Mouse (Mus musculus) liver, adult (tissue): ENCODE measurements at regions not wholly inside any gene's neighbourhood (a gene's known extent, or its start where the extent isn't known, plus 50 kb on each side); places are given as distances from the start of the nearest gene placed in this dataset.

Experiments
- GATA4 ChIP-seq: IDR thresholded peaks from 2 replicates; pipeline ENCODE4 v1.6.1; 2014; ENCODE audit warnings: mild to moderate bottlenecking, low read length; ENCODE audit not compliant: insufficient replicate concordance

GRCm38 (mm10) chr2:144123395-144124034, 90.7 kb downstream of the Banf2 start:
- no peak for TF ChIP-seq GATA4

- no peak for TF ChIP-seq GATA4
Measured at GRCm38 (mm10) chr2:144127082-144128037, 94.5 kb downstream of the Banf2 start.

DNA sequence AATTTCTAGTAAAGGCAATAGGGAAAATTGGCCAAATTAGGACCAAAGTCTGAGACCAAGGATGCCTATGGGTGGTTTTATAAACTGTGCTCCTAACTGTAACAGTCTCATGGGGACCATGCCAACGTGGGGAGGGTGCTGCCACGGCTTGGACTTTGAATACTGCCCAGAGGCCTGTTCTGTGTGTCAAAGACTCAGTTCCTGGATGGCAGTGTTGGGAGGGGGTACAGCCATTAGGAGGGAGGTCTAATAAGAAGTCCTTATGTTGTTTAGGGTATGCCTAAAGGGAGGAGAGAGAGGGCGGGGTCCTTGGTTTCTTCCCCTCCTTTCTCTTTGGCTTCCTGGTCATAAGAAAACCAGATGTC, 95.2 kb downstream of the Banf2 start:
- no peak for TF ChIP-seq GATA4

DNA sequence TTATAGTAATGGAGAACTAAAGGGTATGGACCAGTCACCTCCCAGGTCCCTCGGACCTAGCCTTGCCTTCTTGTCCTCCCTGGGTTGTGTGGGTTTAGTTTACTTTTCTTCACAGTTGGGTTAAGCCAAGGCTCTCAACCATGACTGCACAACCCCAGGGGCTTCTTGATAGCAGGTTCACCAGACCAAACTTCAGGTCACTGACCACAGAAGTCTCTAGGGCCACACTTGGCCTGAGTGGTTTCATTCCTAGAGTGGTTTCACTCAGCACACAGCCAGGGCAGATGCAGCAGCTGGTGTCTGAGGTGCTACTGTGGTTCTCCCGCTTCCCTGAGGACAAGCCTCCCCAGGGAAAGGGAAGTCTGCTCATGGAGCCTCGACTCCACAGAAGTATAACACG, 95.7 kb downstream of the Banf2 start:
- TF ChIP-seq GATA4: no peak

GRCm38 (mm10) chr2:144133806-144134574, 101.1 kb downstream of the Banf2 start:
- TF ChIP-seq GATA4: no peak

DNA sequence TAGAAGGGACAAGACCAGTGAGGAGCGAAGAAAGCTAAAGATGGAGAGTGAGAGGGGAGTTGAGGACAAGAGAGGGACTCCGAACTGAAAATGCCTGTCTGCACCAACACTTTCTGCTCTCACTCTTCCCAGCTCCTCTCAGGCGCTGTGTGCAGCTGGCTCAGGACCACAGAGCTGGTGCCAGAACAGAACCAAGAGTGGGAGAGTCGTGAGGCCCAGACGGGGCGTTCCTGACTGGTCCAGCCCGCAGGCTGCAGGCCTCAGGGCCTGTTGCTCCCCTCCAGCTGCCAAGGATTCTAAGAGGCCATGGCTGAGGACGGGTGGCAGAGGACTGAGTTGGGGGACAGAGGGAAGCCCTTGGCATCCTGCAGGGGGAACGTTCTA, 101.7 kb downstream of the Banf2 start:
- no peak for TF ChIP-seq GATA4

DNA sequence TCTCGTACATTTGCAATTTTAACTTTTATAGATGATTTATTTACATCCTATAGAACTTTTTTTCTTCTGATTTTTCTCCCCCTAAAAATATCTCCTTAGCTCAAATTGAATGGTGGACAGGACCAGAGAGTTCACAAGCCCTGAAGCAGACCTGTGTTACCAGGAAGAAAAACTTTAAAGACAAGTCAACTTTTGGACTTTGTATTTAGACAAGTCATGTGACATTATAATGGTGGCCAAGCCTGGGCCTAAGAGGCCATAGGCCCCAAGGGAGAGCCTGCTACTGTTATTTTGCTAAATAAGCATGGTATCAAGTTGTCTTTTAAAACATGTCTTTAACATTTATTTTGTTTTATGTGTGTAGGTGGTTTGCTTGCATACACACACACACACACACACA, 102.7 kb downstream of the Banf2 start:
- TF ChIP-seq GATA4: no peak

DNA sequence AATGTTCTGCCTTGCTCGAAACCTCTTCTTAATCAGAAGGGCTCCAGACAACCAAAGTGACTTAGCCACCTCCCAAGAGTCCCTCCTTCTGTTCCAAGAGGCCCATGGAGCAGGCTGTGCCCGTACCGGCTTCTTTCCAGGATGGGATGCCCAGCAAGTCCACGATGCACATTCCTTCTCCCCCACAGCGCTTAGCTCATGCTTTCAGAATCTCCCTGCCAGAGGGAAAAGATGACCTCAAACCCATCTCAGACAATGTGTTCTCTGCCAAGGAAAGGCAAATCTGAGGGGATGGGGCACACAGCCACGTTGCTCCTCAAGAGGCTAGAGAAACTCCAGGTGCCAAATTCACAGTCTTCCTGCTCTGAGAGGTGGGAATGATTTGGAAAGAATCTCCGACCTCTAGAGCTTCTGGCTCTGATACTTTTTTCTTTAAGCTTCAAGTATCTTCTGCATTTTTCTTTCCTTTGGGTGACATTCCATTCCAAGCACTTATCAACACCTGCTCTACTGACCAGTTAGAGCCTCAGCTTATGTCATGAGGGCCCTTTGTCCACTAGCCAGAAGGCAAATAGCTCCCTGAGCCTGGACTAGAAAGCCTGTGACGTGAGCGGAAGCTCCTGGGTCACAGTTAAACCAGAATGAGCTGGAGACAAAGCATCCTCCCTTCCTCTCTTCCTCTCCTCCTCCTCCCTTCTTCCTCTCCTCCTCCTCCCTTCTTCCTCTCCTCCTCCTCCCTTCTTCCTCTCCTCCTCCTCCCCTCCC, 110.9 kb downstream of the Banf2 start:
- TF ChIP-seq GATA4: no peak

DNA sequence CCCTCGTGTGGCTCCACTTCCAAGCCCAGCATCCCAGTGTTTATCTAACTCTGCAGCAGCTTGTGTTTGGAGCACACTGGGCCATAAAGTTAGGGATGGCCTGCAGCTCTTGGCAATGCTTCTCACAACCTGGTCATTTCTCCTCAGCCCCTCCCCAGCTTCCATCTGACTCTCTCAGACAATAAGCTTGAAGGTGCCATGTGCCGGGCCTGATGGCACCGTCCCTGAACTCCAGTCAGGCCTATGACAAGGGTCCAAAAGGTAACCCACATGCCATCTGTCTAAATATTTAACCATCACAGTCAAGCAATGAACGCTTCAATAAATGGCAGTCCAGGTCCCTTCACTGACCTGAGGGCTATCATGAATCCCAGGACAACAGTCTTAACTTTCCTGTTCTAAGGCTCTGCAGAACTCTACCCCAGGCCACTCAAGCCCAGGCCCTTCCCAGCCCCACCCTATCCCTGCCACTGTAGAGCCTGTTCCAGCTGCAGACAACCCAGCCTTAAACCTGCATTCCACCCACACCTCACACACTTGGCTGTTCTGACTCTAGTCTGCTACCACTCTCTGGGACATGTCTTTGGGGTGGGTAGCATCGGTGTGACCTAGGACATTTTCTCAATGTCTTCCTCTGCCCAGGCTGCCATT, 111.8 kb downstream of the Banf2 start:
- TF ChIP-seq GATA4: no peak

DNA sequence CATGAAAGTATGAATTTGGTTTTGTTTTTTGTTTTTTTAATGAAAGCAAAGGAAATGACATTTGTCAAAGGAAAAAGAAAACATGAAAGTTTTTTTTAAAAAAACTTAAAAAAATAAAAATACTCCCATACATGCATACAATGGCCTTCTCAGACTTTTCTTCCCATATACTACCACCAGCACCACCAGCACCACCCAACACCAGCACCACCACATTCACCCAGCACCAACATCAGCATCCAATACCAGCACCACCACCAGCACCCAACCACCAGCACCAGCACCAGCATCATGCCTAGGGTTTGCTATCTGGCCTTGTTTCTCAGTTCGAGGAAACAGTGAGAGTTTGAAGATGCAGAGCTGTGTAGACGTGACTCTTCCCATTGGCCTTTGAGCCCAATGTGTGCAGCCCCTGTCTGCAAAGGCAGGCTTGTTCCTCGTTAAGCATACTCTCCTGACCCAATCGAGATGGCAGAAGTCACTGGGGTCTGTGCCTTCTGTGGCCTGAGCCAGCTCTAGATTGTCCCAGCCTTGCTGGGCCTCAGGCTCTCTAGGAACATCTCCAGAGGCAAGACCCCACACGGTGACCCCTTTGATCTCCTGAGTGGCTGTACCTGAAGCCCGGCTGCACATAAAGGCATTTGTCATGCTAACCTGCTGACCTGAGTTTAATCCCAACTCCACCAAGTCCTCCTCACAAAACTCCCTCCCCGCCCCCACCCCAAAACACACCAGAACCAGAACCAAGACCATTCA, 113.8 kb upstream of the Mgme1 start:
- no peak for TF ChIP-seq GATA4

DNA sequence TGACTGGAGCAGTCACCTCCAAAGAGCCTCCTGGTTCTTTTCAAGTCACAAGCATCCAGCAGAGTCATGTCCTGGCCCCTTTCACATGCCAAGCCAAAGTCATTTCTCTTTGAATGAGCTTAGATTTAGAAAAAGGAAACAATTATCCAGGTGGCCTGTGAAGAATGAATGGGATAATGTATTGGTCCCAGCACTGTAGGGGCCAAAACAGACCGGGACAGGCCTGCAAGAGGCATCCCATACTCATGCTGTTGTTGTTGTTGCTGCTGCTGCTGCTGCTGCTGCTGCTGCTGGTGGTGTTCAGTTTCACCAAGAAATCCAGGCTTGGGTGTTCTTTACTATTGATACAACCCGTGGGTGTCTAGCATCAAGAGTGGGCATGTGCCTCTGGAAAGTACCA, 113.1 kb upstream of the Mgme1 start:
- no peak for TF ChIP-seq GATA4

GRCm38 (mm10) chr2:144158256-144158655, 112.2 kb upstream of the Mgme1 start:
- TF ChIP-seq GATA4: no peak

GRCm38 (mm10) chr2:144159854-144160331, 110.6 kb upstream of the Mgme1 start:
- no peak for TF ChIP-seq GATA4

DNA sequence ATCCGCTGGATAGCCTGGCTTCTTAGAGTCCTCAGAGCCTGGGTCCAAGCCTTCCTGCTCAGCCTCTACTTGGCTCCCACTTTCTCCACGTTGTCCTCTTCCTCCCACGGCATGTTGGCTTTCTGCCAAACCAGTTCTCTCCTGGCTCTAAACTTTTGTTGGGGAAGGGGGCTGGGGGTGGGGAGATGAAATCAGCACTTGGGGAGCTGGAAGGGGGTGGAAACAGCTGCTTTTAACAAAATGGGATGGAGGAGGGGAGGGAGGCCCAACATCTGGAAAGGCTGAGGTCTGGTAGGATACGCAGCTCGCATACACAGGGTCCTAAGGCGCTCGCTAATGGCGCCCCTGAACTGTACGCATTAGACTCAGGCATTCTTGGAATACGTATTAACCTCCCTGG, 110.0 kb upstream of the Mgme1 start:
- no peak for TF ChIP-seq GATA4

DNA sequence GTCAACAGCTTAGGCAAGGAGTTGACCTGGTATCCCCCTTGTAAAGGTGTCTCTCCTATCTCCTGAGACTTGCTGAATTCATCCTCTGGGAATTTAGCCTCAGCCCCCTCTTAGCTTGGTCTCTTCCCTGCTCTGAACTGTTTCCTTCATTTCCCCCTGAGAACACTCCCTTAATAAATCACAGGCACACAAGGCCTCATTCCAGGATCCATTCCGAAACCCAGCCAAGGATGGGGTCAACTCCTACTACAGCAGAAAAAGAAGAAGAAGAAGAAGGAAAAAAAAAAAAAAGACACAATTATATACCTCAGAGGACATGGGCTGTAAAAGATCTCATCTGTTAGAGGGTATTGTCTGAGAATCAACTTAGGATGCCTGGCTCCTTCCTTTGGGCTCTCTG, 108.6 kb upstream of the Mgme1 start:
- TF ChIP-seq GATA4: no peak
